Mouse (Mus musculus) stomach, postnatal 0 days (tissue): ENCODE measurements at regions not wholly inside any gene's neighbourhood (a gene's known extent, or its start where the extent isn't known, plus 50 kb on each side); places are given as distances from the start of the nearest gene placed in this dataset.

Source experiments
- ATAC-seq: fragments of 200-750 bp; cut with Nextera tagmentation; 2 replicates; pipeline ENCODE4 v1.8.0; 2017; ENCODE audit not compliant: low FRiP score, low TSS enrichment
- DNase-seq: peaks from one replicate; pipeline ENCODE4 v3.0.0-alpha.2; 2016; ENCODE audit warnings: low spot score
- H3K27ac ChIP-seq: fragments of 300-500 bp; sonication (generic); replicated peaks from 2 replicates; pipeline ENCODE4 v1.5.1; 2014; ENCODE audit warnings: mild to moderate bottlenecking, control low read depth
- H3K27me3 ChIP-seq: fragments of 300-500 bp; sonication (generic); 2 replicates; pipeline ENCODE4 v1.6.1; 2014; ENCODE audit warnings: low read length; ENCODE audit not compliant: control insufficient read depth, insufficient read depth
- H3K36me3 ChIP-seq: fragments of 300-500 bp; sonication (generic); 2 replicates; pipeline ENCODE4 v1.6.1; 2014; ENCODE audit warnings: low read length, mixed read lengths; ENCODE audit not compliant: control insufficient read depth, insufficient read depth
- H3K4me1 ChIP-seq: fragments of 300-500 bp; sonication (generic); replicated peaks from 2 replicates; pipeline ENCODE4 v1.6.1; 2014; ENCODE audit warnings: antibody characterized with exemption; ENCODE audit not compliant: control insufficient read depth, insufficient read depth
- H3K4me2 ChIP-seq: fragments of 300-500 bp; sonication (generic); replicated peaks from 2 replicates; pipeline ENCODE4 v1.6.1; 2014; ENCODE audit warnings: low read depth, mild to moderate bottlenecking, control low read depth, moderate library complexity
- H3K4me3 ChIP-seq: fragments of 300-500 bp; sonication (generic); 2 replicates; pipeline ENCODE4 v1.5.1; 2014; ENCODE audit warnings: low read depth, low read length, control low read depth
- H3K9ac ChIP-seq: fragments of 300-500 bp; sonication (generic); 2 replicates; pipeline ENCODE4 v1.6.1; 2014; ENCODE audit warnings: mild to moderate bottlenecking, low read length, control low read depth, mixed read lengths
- H3K9me3 ChIP-seq: fragments of 300-500 bp; sonication (generic); 2 replicates; pipeline ENCODE4 v1.6.1; 2016; ENCODE audit warnings: low read length; ENCODE audit not compliant: control insufficient read depth
- CTCF ChIP-seq: IDR thresholded peaks from 2 replicates; pipeline ENCODE4 v1.5.1; 2016; ENCODE audit warnings: antibody characterized with exemption, low read depth, mild to moderate bottlenecking, moderate library complexity
- EP300 ChIP-seq: optimal IDR thresholded peaks from 2 replicates; pipeline ENCODE3; 2016; ENCODE audit warnings: antibody characterized with exemption
- WGBS: fragments of 180-500 bp; shearing (Covaris S2); extraction: QIAGEN DNeasy Blood & Tissue Kit; methylation state at CpG from one replicate; pipeline ENCODE4 v1.1.7; 2014; 5-methylcytosine and 5-hydroxymethylcytosine counted together

- Histone ChIP-seq H3K27me3 (no peaks in the 10 kb centered on the region), H3K4me1 (no peaks in the 10 kb centered on the region), H3K4me2 (no peak overlapping the region), H3K27ac (no peak overlapping the region), H3K36me3 (no peaks in the 10 kb centered on the region), H3K9me3 (no peaks in the 10 kb centered on the region), H3K4me3 (no peak overlapping the region), H3K9ac (no peak overlapping the region)
- TF ChIP-seq EP300 (no peak), CTCF (no peak)
- no peak for DNase-seq
- ATAC-seq = no peak
- 73% methylated on average over 3 of the region's 3 CpGs for WGBS
Measured at GRCm38 (mm10) chr13:31194971-31195370, 221.0 kb downstream of the Gm5447 start.

- H3K9ac ChIP-seq = no peak overlapping the region
- DNase-seq = no peak
- no peak for ATAC-seq
- no peak overlapping the region for H3K27ac ChIP-seq
- WGBS = 41% methylated on average over 2 of the region's 2 CpGs
- no peaks in the 10 kb centered on the region for H3K36me3 ChIP-seq
- H3K4me3 ChIP-seq = no peak overlapping the region
- H3K27me3 ChIP-seq = no peaks in the 10 kb centered on the region
- no peak overlapping the region for H3K4me2 ChIP-seq
- no peaks in the 10 kb centered on the region for H3K4me1 ChIP-seq
- TF ChIP-seq EP300 = no peak
- no peak for TF ChIP-seq CTCF
- H3K9me3 ChIP-seq = no peaks in the 10 kb centered on the region
Measured at GRCm38 (mm10) chr13:31196546-31196945, 222.5 kb downstream of the Gm5447 start.

GRCm38 (mm10) chr13:31197593-31197992, 223.6 kb downstream of the Gm5447 start:
- H3K27me3 ChIP-seq = no peaks in the 10 kb centered on the region
- TF ChIP-seq EP300 (no peak), CTCF (no peak)
- H3K36me3 ChIP-seq = no peaks in the 10 kb centered on the region
- WGBS = 52% methylated on average over 2 of the region's 2 CpGs
- ATAC-seq (peak; percentile 66; the same call in 1 of the 2 replicates), DNase-seq (no peak)
- H3K4me3 ChIP-seq = no peak overlapping the region
- no peak overlapping the region for H3K4me2 ChIP-seq
- no peaks in the 10 kb centered on the region for H3K9me3 ChIP-seq
- no peak overlapping the region for H3K9ac ChIP-seq
- H3K4me1 ChIP-seq = no peaks in the 10 kb centered on the region
- no peak overlapping the region for H3K27ac ChIP-seq

- Histone ChIP-seq H3K36me3 (no peaks in the 10 kb centered on the region), H3K27me3 (no peaks in the 10 kb centered on the region), H3K27ac (no peak overlapping the region), H3K4me3 (no peak overlapping the region), H3K9ac (no peak overlapping the region), H3K4me1 (no peaks in the 10 kb centered on the region), H3K9me3 (no peaks in the 10 kb centered on the region), H3K4me2 (no peak overlapping the region)
- TF ChIP-seq EP300 = no peak
- TF ChIP-seq CTCF = no peak
- DNase-seq (no peak), ATAC-seq (no peak)
- WGBS = 87% methylated on average over 1 of the region's 1 CpGs
Measured at GRCm38 (mm10) chr13:31199384-31199783, 225.4 kb downstream of the Gm5447 start.

- Histone ChIP-seq H3K9ac (no peak overlapping the region), H3K27me3 (no peaks in the 10 kb centered on the region), H3K4me3 (no peak overlapping the region), H3K4me2 (no peak overlapping the region), H3K9me3 (no peaks in the 10 kb centered on the region), H3K27ac (no peak overlapping the region), H3K36me3 (no peaks in the 10 kb centered on the region), H3K4me1 (no peaks in the 10 kb centered on the region)
- no peak for ATAC-seq
- 45% methylated on average over 6 of the region's 6 CpGs for WGBS
- DNase-seq = no peak
- no peak for TF ChIP-seq CTCF
- no peak for TF ChIP-seq EP300
Measured at GRCm38 (mm10) chr13:31204068-31204467, 230.1 kb downstream of the Gm5447 start.

GRCm38 (mm10) chr13:31206381-31206780, 232.4 kb downstream of the Gm5447 start:
- Histone ChIP-seq H3K9ac (no peak overlapping the region), H3K4me1 (no peaks in the 10 kb centered on the region), H3K9me3 (no peaks in the 10 kb centered on the region), H3K4me2 (no peak overlapping the region), H3K36me3 (no peaks in the 10 kb centered on the region), H3K4me3 (no peak overlapping the region), H3K27ac (peak overlapping the region; percentile 45; the same call in 1 of the 2 replicates), H3K27me3 (no peaks in the 10 kb centered on the region)
- TF ChIP-seq CTCF (no peak), EP300 (no peak)
- WGBS = 45% methylated on average over 5 of the region's 5 CpGs
- peak; percentile 68 for ATAC-seq
- DNase-seq = no peak
